ENCODE assay signal across 9 mouse cellular contexts in the genomic region with DNA sequence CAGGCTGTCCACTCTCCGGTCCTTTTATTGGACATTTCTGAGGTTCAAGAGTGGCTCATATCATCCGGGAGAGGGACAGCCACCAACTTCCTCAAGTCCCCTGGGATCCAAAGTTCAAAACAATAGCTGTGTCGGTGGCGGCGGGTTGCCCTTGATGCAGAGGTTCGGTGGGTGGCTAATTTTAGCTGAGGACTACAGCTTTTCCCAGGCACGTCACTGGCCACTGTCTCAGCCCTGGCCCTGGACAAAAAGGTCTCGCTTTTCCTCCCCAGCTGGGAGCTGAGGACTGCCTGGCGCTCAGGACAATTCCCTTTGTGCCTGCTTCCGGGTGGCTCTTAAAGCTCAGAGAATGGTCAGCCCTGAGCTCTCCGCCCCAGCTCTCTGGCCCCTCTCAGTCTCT. TPM values are rescaled to one million over a fixed set of nuclear protein-coding genes. Genes with fewer than 3 reads are reported as not detected.
DNase-seq lines count a peak whose midpoint lies in the region; ATAC-seq and TF ChIP-seq lines count a peak whose summit lies in the region.
"Had no signal": no experiment of that assay in that cellular context is flagged by ENCODE, and none has a peak within 500 bp of the region (broad histone marks: within the 10 kb centered on the region; RNA-seq: fewer than 3 reads in every experiment).

No protein-coding gene starts in this region.

- H3K9ac ChIP-seq in lung, embryonic 16.5 days (ENCODE audit: low read length), result no peak overlapping the region
- no peak overlapping the region for H3K9ac ChIP-seq in midbrain, embryonic 14.5 days (replicated peaks; ENCODE audit: low read length)

- peaks cover 5% of the 10 kb centered on the region; the same call in 1 of the 2 replicates for H3K4me1 ChIP-seq in lung, embryonic 16.5 days (replicated peaks; ENCODE audit: control insufficient read depth, insufficient read depth, low read length)
- H3K4me1 ChIP-seq in kidney, adult 2 months (ENCODE audit: control insufficient read depth, insufficient read depth, low read length), result 0 out of 2 replicates have a peak, but pooled peaks cover 2% of the 10 kb centered on the region
- peaks cover 55% of the 10 kb centered on the region for H3K4me1 ChIP-seq in small intestine, adult 2 months (ENCODE audit: control insufficient read depth, insufficient read depth, insufficient read length, low read length)
- 0 out of 2 replicates have a peak, but pooled peaks cover 2% of the 10 kb centered on the region for H3K4me1 ChIP-seq in midbrain, embryonic 14.5 days (ENCODE audit: control insufficient read depth, insufficient read depth, low read length)

- peak overlapping the region; percentile 3; the same call in 1 of the 2 replicates for H3K4me2 ChIP-seq in lung, embryonic 16.5 days (ENCODE audit: low read depth, low read length)
- no peak overlapping the region for H3K4me2 ChIP-seq in midbrain, embryonic 14.5 days (ENCODE audit: low read length)

- DNase-seq in lung, postnatal 25 days (ENCODE audit: low spot score), result no peak
- peak; percentile 72 to 82 for DNase-seq in heart, adult 9 months (ENCODE audit: low spot score in 2 of 2)
- peak; percentile 83 for DNase-seq in kidney, adult 2 months
- no peak for DNase-seq in thymus, postnatal 4 days
- DNase-seq in Muller cell, postnatal 12 days (ENCODE audit: inconsistent ontology term), result no peak
- no peak for DNase-seq in midbrain, embryonic 14.5 days
- DNase-seq: cerebellum, adult 8-10 months had no signal

- WGBS in lung, embryonic 16.5 days, result 27% methylated on average over 11 of the region's 11 CpGs
- WGBS in kidney, adult 2 months, result 39% methylated on average over 11 of the region's 11 CpGs
- 15% methylated on average over 11 of the region's 11 CpGs for WGBS in small intestine, adult 2 months
- 13% methylated on average over 11 of the region's 11 CpGs for WGBS in midbrain, embryonic 14.5 days

- H3K27ac ChIP-seq in lung, embryonic 16.5 days (ENCODE audit: low read length), result peak overlapping the region; percentile 36
- H3K27ac ChIP-seq in kidney, adult 2 months (ENCODE audit: insufficient read depth, low read depth, low read length), result peak overlapping the region; percentile 11; the same call in 1 of the 2 replicates
- peak overlapping the region; percentile 6; the same call in 1 of the 2 replicates for H3K27ac ChIP-seq in small intestine, adult 2 months (ENCODE audit: insufficient read depth, low read depth, low read length)
- no peak overlapping the region for H3K27ac ChIP-seq in midbrain, embryonic 14.5 days (replicated peaks; ENCODE audit: low read depth, low read length)

- TF ChIP-seq POLR2A in kidney, adult 2 months (IDR thresholded peaks at IDR 0.05; ENCODE audit: low read depth, low read length), result no peak
- no peak for TF ChIP-seq POLR2A in small intestine, adult 2 months (IDR thresholded peaks at IDR 0.05; ENCODE audit: low read depth, low read length)

- H3K27me3 ChIP-seq in lung, embryonic 16.5 days (ENCODE audit: control insufficient read depth, insufficient read depth, low read depth, low read length), result no peaks in the 10 kb centered on the region
- H3K27me3 ChIP-seq in kidney, adult 2 months (replicated peaks; ENCODE audit: control insufficient read depth, insufficient read depth, low read length), result no peaks in the 10 kb centered on the region
- no peaks in the 10 kb centered on the region for H3K27me3 ChIP-seq in small intestine, adult 2 months (ENCODE audit: control insufficient read depth, insufficient read depth, low read length)
- no peaks in the 10 kb centered on the region for H3K27me3 ChIP-seq in midbrain, embryonic 14.5 days (ENCODE audit: control insufficient read depth, insufficient read depth, low read length)

- H3K4me3 ChIP-seq in lung, embryonic 16.5 days (ENCODE audit: low read length), result no peak overlapping the region
- no peak overlapping the region for H3K4me3 ChIP-seq in kidney, adult 2 months (ENCODE audit: insufficient read depth, low read depth, low read length)
- peak overlapping the region; percentile 12; the same call in 1 of the 2 replicates for H3K4me3 ChIP-seq in small intestine, adult 2 months (ENCODE audit: low read depth, low read length)
- H3K4me3 ChIP-seq in midbrain, embryonic 14.5 days (replicated peaks; ENCODE audit: low read depth, low read length), result no peak overlapping the region

- ATAC-seq in lung, embryonic 16.5 days (ENCODE audit: low read depth), result peak; percentile 74
- ATAC-seq in midbrain, embryonic 14.5 days (ENCODE audit: low FRiP score, low TSS enrichment), result no peak

- TF ChIP-seq CTCF in kidney, adult 2 months (conservative IDR thresholded peaks at IDR 0.05; ENCODE audit: insufficient read depth, insufficient read length, low read depth, low read length), result no peak
- no peak for TF ChIP-seq CTCF in small intestine, adult 2 months (IDR thresholded peaks at IDR 0.05; ENCODE audit: extremely low read depth, insufficient read length, insufficient replicate concordance, low read depth, low read length)

- no peaks in the 10 kb centered on the region for H3K36me3 ChIP-seq in lung, embryonic 16.5 days (ENCODE audit: control insufficient read depth, insufficient read depth, low read length)
- H3K36me3 ChIP-seq in kidney, adult 2 months (ENCODE audit: control insufficient read depth, insufficient read depth, low read length), result no peaks in the 10 kb centered on the region
- H3K36me3 ChIP-seq in small intestine, adult 2 months (ENCODE audit: control insufficient read depth, insufficient read depth, low read length), result no peaks in the 10 kb centered on the region
- no peaks in the 10 kb centered on the region for H3K36me3 ChIP-seq in midbrain, embryonic 14.5 days (ENCODE audit: control insufficient read depth, insufficient read depth, low read length)

- H3K9me3 ChIP-seq in lung, embryonic 16.5 days (ENCODE audit: control insufficient read depth, low read length), result no peaks in the 10 kb centered on the region
- H3K9me3 ChIP-seq in midbrain, embryonic 14.5 days (ENCODE audit: control insufficient read depth, low read length), result no peaks in the 10 kb centered on the region

RNA-seq across cellular contexts. Expression of gene Unc5b, which starts 38.5 kb away (rescaled TPM):
- 6.7 and 7.3 TPM in 2 replicates for polyA plus RNA-seq in lung, embryonic 16.5 days (2015; fragmentation: Nextera tagmentation; extraction: Ambion mirVana)
- 6.1 and 6.2 TPM in 2 replicates for polyA plus RNA-seq in kidney, adult 2 months (2012; rRNA removed)
- polyA plus RNA-seq in small intestine, adult 2 months (2012; rRNA removed), result 24.6 and 71.6 TPM in 2 replicates
- polyA plus RNA-seq in midbrain, embryonic 14.5 days (2014; fragmentation: Nextera tagmentation; extraction: Ambion mirVana), result 2.4 and 2.8 TPM in 2 replicates

RNA-seq across cellular contexts. Expression of gene Slc29a3, which starts 40.2 kb away (rescaled TPM):
- polyA plus RNA-seq in lung, embryonic 16.5 days (2015; fragmentation: Nextera tagmentation; extraction: Ambion mirVana), result 8.9 and 10.2 TPM in 2 replicates
- 38.6 and 43.5 TPM in 2 replicates for polyA plus RNA-seq in kidney, adult 2 months (2012; rRNA removed)
- polyA plus RNA-seq in small intestine, adult 2 months (2012; rRNA removed), result 3.8 and 5.0 TPM in 2 replicates
- 4.8 and 8.5 TPM in 2 replicates for polyA plus RNA-seq in midbrain, embryonic 14.5 days (2014; fragmentation: Nextera tagmentation; extraction: Ambion mirVana)

Comparison
In these comparisons a context has a peak if more than half of its experiments do, and no peak if none do; other contexts are left out.
1. DNase-seq: peak in heart, adult 9 months (2 of 2) and kidney, adult 2 months (single experiment); none in lung, postnatal 25 days (single experiment), thymus, postnatal 4 days (single experiment), Muller cell, postnatal 12 days (single experiment) and midbrain, embryonic 14.5 days (single experiment).